Mouse (Mus musculus): ENCODE data around the gene Cacna1s.

The Cacna1s gene

DNA sequence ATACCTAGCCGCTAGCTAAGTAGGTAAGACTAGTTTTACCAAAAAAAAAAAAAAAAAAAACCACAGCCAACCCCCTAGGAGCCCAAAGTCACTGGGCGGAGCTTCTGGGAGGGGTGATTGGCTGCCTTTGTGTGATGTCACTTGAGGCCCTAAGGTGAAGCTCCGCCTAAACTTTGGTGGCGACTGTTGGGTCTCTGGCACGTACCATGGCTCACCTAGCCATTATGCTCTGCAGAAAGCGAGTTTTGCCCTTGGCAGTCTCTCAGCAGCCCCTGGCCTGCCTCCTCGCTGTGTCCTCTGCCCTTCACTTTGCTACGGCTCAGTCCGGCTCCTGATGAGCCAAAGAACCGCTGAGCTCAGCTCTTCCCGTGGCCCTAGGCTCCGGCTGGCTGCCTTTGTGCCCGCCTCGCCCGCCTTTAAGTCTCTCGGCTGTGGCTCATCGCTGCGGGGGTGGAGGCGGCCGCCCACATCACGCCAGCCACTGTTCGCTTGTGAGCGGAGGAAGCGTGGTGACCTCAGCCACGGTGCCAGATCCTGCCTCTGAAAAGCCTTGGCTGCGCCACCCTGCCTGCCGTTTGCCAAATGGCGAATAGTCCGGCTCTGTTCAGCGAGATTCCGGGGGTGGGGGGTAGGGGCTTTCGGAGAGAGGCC is 87.6 kb downstream of the Cacna1s start:
- peak; percentile 74 to 84 for DNase-seq

GRCm38 (mm10) chr1:136141176-136141950 is 88.8 kb downstream of the Cacna1s start:
- no peak for DNase-seq

- no peak for DNase-seq
Observed at GRCm38 (mm10) chr1:136142336-136142735, 89.8 kb downstream of the Cacna1s start.

- DNase-seq, result no peak
Observed at GRCm38 (mm10) chr1:136143514-136143913, 91.0 kb downstream of the Cacna1s start.

DNA sequence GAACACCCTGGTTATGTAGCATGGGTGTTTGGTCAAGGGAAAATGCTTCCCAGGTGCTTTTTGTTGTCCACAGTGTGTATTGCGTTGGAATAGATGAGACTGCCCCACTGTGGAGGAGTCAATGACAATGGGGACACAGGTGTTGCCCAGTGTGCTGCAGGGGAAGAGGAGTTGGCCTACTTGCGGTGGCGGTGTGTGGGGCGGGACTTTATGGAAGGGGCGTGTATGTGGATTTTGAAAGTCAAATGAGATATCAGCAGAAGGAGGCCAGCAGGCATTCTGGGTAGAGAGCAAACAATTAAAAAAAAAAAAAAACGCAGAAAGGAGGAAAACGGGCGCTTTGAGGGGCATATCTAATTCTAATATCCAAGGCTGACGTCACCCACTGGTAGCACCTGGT is 97.2 kb downstream of the Cacna1s start:
- DNase-seq, result no peak

DNA sequence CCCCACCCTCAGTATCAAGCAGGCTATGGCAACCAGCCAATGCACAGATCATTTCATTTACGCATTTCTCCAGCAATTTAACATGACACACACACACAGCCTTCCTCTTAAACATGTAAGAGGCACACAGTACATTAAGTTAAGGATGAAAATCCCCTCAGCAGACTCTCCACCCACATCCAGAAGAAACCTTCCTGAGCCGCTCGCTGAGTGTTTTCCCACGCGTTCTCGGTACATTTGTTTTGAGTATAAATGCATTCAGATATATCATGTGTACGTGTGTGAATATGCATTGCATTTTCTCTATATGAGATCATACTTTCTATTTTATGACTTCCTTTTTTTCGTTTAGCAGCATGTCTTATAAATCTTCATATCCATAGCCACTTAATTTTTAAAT is 98.8 kb downstream of the Cacna1s start:
- no peak for DNase-seq

DNA sequence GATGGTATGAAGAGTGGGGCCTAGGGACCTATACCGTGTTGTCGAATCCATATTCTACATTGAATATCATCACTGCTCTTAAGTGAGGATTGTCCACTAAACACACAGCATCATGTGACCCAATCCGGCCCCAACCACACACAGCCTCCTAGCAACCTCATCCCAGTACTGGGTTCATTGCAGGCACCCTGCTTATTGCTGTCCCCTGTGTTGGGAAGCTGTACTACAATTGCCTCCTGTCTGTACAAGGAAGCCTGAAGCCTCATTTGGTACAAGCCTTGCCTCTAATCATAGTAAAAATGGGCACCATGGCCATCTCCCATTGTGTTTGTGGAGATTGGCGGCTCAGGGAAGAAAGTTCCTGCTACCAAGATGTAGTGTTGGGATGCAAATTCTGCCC is 103.8 kb downstream of the Cacna1s start:
- no peak for DNase-seq

- DNase-seq, result no peak
Observed at GRCm38 (mm10) chr1:136156951-136157350, 104.4 kb downstream of the Cacna1s start.

DNA sequence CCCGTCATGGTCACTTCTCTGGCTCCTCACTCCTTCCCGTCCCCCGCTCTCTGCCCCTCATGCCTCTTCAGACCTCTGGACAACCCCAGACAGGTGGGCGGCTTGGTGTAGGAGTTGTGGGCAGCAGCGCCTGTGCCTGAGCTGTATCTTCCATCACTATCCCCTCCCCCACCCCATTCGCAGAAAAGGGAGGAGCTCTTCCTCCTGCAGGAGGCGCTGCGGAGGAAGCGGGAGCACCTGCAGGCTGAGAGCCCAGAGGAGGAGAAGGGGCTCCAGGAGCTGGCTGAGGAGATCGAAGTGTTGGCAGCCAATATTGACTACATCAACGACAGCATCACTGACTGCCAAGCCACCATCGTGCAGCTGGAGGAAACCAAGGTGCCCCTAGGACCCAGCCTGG is 107.3 kb downstream of the Cacna1s start:
- no peak for DNase-seq

DNA sequence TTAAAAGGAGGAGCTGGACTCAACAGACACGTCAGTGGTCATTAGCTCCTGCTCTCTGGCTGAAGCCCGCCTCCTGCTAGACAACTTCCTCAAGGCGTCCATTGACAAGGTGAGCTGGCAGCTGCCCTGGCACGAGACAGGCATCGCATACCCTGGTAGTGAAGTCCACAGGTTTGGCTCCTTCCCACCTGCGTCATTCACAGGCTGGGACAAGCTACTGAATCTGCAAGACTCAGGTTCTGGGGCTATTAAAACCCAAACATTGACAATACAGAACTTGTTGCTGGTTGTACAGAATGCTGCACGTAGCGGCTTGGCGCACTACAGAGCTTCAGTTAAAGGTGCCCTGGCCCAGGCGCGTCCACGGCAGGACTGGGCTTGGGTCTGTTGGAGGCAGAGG is 107.7 kb downstream of the Cacna1s start:
- DNase-seq, result no peak

GRCm38 (mm10) chr1:136160930-136161329 is 108.4 kb downstream of the Cacna1s start:
- no peak for DNase-seq

DNA sequence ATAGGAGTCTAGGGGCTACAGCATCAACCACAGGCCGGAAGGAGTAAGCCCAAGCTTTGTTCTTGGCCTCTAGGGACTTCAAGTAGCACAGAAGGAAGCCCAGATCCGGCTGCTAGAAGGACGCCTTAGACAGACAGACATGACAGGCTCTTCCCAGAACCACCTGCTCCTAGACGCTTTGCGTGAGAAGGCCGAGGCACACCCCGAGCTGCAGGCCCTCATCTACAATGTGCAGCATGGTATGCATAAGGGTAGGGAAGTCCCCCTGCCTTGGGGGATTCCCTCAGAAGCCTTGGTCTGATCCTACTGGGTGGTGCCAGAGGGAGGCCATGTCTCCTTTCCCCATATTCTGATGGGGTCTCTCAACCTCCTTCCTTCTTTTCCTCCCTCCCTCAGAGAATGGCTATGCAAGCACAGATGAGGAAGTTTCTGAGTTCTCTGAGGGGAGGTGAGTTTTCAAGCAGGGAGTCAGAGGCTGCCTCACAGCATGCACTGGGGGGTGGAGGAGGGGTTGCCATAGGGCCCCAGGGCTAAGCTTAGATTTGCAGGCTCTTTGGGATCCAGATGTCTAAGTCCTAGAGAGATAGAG is 108.9 kb downstream of the Cacna1s start:
- DNase-seq, result no peak

GRCm38 (mm10) chr1:136165436-136165835 is 112.9 kb downstream of the Cacna1s start:
- DNase-seq, result no peak

GRCm38 (mm10) chr1:136167657-136168056 is 115.1 kb downstream of the Cacna1s start:
- no peak for DNase-seq

All from thymus, adult 18-20 months (tissue).